Mouse (Mus musculus): ENCODE data around the gene Gm13272.
"Not testable (repeated sequence)": the region's sequence is repeated elsewhere in the genome, so short reads cannot be mapped to it uniquely, and the experiment has no call there.

GRCm38 (mm10) chr4:88761776-88762175 lies 17.9 kb upstream of the Gm13272 start:
- not testable (repeated sequence) for TF ChIP-seq POLR2A (IDR thresholded peaks at IDR 0.05; ENCODE audit: insufficient read length, low read depth); USF1 (IDR thresholded peaks at IDR 0.05; ENCODE audit: low read depth); TCF12 (IDR thresholded peaks at IDR 0.05; ENCODE audit: insufficient read depth, poor library complexity, severe bottlenecking); CEBPB (IDR thresholded peaks at IDR 0.05; ENCODE audit: insufficient read depth, poor library complexity, severe bottlenecking); TCF3 (IDR thresholded peaks at IDR 0.05; ENCODE audit: insufficient read length, low read depth); E2F4 (IDR thresholded peaks at IDR 0.05; ENCODE audit: insufficient read depth)

All from myocyte (in vitro differentiated cells).